Mouse (Mus musculus) gastrocnemius, adult 18-20 months (tissue): Measurements from ENCODE around the gene Hoxd10. TPM values are rescaled to one million over a fixed set of nuclear protein-coding genes. Genes with fewer than 3 reads are reported as not detected.

Source experiments
- DNase-seq: peaks from one replicate; pipeline ENCODE4 v3.0.0; 2021; ENCODE audit warnings: low spot score
- total RNA-seq, 2 experiments: library from RNA; stranded (reverse); gene quantifications; 2 replicates each; pipeline ENCODE4 v1.2.3; 2021

Gene Hoxd10
- total RNA-seq, 2 experiments from 2014 or later, result 5.0 to 6.1 TPM

DNA sequence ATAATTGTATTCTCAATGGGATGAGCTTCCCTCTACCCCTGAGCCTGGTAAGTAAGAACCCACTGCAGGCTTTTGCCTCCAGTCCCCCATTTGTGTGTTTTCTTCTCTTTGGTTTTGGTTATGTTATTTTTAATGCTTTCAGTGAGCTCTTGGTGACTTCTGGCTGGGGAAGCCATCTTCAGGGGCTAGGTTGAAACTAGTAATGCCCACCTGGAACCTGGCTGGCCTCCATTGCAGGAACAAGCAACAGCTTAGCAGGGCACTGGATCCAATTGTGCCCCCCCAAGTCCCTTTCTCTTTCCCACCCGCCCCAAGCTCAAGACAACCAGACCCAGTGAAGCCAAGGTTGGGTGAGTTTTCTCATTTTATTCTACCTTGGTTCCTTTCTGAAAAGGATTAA, 3.7 kb downstream of the Hoxd10 start:
- no peak for DNase-seq

- DNase-seq, result no peak
These were observed 4.2 kb downstream of the Hoxd10 start for GRCm38 (mm10) chr2:74695813-74696430.

DNA sequence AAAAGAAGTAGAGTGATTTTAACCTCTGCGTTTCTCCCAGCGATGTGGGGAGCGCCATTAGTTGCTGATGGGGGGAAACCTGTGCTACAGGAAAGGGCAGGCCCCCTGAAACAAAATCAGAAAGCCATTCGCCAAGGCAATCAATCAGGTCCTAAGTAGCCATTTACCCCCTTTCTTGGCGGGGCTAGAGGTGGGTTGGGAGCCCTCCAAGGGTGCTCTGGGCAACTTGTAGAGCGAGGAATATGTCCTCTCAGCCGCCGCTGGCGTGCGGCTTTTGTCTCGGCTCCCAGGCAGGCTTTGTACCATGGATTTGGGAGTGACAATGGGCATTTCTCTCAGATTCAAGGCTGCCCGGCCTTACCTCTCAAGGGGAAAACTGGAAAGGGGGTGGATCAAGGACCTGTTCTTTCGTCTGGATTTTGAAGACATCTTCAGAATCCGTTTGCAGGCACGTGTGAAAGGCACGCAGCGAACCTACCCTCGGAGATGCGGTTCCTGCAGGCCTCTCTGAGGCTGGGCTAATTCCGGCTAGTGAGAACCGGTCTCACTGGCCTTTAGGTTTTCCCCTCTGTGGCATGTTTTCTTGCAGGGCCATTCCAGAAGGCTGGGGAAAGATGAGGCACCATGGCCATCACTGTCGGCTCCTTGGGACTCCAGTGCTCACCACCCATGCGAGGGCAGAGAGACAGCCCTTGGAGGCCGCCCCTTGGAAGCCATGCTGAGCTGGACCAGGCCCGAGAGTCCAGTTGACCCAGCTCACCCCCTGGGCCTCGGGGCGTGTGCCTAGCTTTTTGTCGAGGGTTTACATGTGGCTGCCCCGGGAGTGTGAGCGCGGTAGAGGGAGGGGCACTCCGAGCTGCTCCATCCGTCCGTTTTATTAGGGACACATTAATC, 5.0 kb downstream of the Hoxd10 start:
- no peak for DNase-seq

- DNase-seq, result peak; percentile 76
These were observed 5.9 kb downstream of the Hoxd10 start, which contains the start of gene Hoxd9 for GRCm38 (mm10) chr2:74697567-74698121. TSS of gene Hoxd9 (plus strand) at chr2:74697727.

DNA sequence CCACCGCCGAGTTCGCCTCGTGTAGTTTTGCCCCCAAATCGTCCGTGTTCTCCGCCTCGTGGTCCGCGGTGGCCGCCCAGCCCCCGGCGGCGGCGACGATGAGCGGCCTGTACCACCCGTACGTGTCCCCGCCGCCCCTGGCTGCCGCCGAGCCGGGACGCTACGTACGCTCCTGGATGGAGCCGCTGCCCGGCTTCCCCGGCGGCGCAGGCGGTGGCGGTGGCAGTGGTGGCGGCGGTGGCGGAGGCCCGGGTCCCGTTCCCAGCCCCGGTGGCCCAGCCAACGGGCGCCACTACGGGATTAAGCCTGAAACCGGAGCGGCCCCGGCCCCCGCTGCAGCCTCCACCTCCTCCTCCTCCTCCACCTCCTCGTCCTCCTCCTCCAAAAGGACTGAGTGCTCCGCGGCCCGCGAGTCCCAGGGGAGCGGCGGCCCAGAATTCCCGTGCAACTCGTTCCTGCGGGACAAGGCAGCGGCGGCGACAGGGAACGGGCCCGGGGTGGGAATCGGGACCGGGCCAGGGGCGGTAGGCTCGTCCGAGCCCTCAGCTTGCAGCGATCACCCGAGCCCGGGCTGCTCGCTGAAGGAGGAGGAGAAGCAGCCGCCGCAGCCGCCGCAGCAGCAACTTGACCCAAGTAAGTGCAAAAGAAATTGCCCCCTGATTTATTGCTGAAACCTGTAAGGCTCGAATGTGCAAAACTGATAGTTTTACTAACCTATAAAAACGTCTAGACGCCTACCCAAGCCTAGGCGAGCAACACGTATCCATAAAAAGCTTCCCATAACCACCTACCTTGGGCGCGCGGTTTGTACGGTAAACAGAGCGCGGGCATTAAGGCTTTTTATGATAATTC, 6.7 kb downstream of the Hoxd10 start:
- peak; percentile 60 for DNase-seq

DNA sequence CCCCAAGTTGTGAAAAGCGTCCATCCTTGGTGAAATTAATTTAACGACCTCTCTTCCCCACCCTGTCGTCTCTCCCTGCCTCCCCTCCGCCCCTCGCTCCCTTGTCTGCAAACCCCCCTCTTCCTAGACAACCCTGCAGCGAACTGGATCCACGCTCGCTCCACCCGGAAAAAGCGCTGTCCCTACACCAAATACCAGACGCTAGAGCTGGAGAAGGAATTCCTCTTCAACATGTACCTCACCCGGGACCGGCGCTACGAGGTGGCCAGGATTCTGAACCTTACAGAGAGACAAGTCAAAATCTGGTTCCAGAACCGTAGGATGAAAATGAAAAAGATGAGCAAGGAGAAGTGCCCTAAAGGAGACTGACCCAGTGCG, 7.3 kb downstream of the Hoxd10 start:
- DNase-seq, result no peak

- DNase-seq, result no peak
These were observed 8.2 kb downstream of the Hoxd10 start for GRCm38 (mm10) chr2:74699664-74700545.

DNA sequence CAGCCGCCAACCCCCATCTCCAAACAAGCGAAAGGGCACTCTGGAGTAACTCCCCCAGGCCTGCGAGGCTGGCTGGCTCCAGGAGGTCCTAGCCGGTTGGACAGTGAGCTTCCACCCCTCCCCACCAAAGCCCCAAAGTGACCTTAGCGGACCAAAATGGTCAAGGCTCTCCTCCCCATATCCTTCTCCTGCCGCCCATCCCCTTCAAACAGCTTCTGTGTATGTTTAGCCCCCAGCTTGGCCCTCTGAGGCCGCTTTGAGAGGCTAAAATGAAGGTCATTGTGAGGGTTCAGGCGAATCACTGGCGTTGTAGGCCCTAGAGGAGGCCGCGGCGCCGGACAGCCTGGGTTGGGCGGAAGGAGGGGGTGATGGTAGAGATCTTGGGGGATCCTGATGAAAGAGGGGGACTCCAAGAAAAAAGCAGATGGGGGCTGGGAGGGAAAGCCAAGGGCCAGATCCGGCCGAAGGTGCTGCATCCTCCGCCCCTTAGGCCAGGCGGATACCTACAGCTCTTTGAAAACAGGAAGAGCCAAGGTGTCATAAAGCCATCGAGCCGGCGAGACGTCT, 8.9 kb downstream of the Hoxd10 start:
- DNase-seq, result no peak

DNA sequence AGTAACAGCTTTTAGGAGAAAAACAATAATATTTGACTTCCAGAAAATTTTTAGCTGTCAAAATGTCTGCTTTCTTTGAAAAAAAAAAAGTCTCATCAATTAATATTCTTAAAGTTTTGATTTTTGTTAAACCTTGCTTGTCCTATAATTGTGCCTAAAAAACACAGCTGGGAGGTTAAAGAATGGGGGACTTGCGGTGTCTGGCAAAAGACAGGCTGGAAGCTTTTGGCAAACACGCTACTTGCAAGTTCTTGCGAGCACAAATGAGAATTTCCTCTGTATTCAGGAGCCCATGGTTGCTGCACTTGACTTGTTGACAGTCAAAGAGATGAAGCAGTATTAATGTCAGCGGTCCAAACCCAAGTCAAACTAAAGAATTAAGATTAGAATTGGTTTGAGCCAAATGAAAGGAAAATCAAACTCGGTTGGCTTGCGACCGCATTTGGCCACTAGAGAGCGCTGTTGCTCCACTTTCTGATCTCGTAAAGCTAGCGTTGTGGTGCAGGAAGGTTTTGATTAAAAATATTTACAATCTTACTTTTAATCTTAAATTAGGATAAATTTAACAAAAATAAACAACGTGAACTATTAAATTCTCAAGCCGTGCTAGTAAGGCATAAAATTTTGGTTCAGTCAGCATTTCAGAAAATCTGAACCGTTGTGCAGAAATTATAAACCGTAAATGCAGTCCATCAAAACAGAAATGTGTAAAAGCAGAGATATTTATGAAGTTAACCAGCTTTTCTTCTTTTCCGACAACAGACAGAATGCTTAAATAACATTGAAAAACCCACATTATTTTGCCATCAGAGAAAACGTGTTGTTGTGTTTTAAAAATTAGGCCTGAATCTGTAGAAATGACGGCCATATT, 10.5 kb downstream of the Hoxd10 start:
- peak; percentile 77 for DNase-seq

GRCm38 (mm10) chr2:74702820-74703219, 11.1 kb downstream of the Hoxd10 start:
- DNase-seq, result no peak

DNA sequence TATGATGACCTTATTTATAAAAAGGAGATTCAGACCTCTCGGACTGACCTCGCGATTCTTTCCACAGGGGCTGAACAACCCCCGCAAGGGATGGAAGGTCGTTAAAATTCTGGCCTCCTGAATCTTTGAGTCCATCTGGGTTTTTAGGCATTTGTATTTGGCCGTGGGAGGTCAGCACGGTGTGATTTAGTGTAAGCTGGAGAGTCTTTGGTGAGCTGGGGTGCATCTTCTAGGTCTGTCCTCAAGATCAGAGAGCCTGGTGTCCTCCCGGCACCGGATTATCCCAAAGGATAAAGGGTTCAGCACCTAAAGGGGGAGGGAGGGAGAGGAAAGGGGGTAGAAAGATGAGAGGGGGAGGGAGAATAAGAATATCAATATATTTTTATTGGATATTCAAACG, 11.6 kb downstream of the Hoxd10 start:
- no peak for DNase-seq

GRCm38 (mm10) chr2:74703720-74704392, 12.1 kb downstream of the Hoxd10 start:
- no peak for DNase-seq

- peak; percentile 59 for DNase-seq
These were observed 12.8 kb downstream of the Hoxd10 start, which contains the start of gene Hoxd8 for GRCm38 (mm10) chr2:74704393-74704998. TSS of gene Hoxd8 (plus strand) at chr2:74704615.

DNA sequence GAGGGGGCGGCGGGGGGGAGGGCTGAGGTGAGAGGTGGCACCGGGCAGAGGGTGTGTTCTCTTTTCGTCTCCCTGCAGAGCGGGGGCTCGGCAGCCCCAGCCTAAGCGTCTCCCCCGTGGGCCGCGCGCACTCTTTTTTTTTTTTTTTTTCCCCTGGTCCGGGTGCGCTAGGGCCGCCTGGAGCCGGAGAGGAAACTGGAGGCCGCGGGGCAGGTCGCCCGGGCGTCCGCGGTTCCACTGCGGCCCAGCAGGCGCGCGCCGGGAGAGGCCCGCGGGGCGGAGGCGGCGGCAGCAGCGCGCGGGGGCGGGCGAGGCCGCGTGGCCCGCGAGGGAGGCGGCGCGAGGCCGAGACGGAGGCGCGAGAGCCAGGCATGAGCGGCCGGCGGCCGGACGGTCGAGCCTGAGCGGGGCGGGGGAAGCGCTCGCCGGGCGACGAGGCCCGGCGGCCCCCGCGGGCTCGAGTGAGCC, 13.3 kb downstream of the Hoxd10 start:
- DNase-seq, result no peak

- peak; percentile 52 for DNase-seq
These were observed 13.9 kb downstream of the Hoxd10 start for GRCm38 (mm10) chr2:74705467-74706089.

- no peak for DNase-seq
These were observed 14.8 kb downstream of the Hoxd10 start for GRCm38 (mm10) chr2:74706393-74706960.

GRCm38 (mm10) chr2:74707599-74707998, 15.9 kb downstream of the Hoxd10 start:
- no peak for DNase-seq
